Mouse (Mus musculus): Measurements from ENCODE around the gene Mylpf. TPM values are rescaled to one million over a fixed set of nuclear protein-coding genes. Genes with fewer than 3 reads are reported as not detected.
A peak's percentile ranks its signal among the peaks of the same experiment; 100 is the strongest.
"Not testable (repeated sequence)": the region's sequence is repeated elsewhere in the genome, so short reads cannot be mapped to it uniquely, and the experiment has no call there.

Mylpf gene
- polyA plus RNA-seq, 1 experiment from 2014 or later: 47.4 TPM

- not testable (repeated sequence) for H3K9ac ChIP-seq (ENCODE audit: low read length); H3K27ac ChIP-seq (ENCODE audit: low read length); H3K36me3 ChIP-seq (ENCODE audit: control insufficient read depth, insufficient read depth, low read length); ATAC-seq (ENCODE audit: low read depth); H3K4me2 ChIP-seq (ENCODE audit: low read depth, low read length); H3K4me3 ChIP-seq (ENCODE audit: low read length); H3K27me3 ChIP-seq (ENCODE audit: control insufficient read depth, insufficient read depth, low read depth, low read length); H3K9me3 ChIP-seq (ENCODE audit: control insufficient read depth, low read length)
- peaks cover 19% of the 10 kb centered on the region for H3K4me1 ChIP-seq (replicated peaks; ENCODE audit: control insufficient read depth, insufficient read depth, low read length)
- WGBS: 84% methylated on average over 8 of the region's 8 CpGs
Measured at GRCm38 (mm10) chr7:127250511-127250910, 41.8 kb downstream of the Mylpf start.

GRCm38 (mm10) chr7:127252414-127252813, 43.7 kb downstream of the Mylpf start:
- no peak overlapping the region for H3K4me2 ChIP-seq (ENCODE audit: low read depth, low read length)
- H3K4me1 ChIP-seq (replicated peaks; ENCODE audit: control insufficient read depth, insufficient read depth, low read length): peaks cover 10% of the 10 kb centered on the region
- H3K9me3 ChIP-seq (ENCODE audit: control insufficient read depth, low read length): no peaks in the 10 kb centered on the region
- 72% methylated on average over 2 of the region's 2 CpGs for WGBS
- no peak overlapping the region for H3K9ac ChIP-seq (ENCODE audit: low read length)
- H3K27ac ChIP-seq (ENCODE audit: low read length): no peak overlapping the region
- no peak overlapping the region for H3K4me3 ChIP-seq (ENCODE audit: low read length)
- ATAC-seq (ENCODE audit: low read depth): no peak
- no peaks in the 10 kb centered on the region for H3K27me3 ChIP-seq (ENCODE audit: control insufficient read depth, insufficient read depth, low read depth, low read length)
- H3K36me3 ChIP-seq (ENCODE audit: control insufficient read depth, insufficient read depth, low read length): 0 out of 2 replicates have a peak, but pooled peaks cover 3% of the 10 kb centered on the region

GRCm38 (mm10) chr7:127253341-127253740, 44.7 kb downstream of the Mylpf start:
- peak overlapping the region; percentile 72 for H3K4me3 ChIP-seq (ENCODE audit: low read length)
- 67% methylated on average over 6 of the region's 6 CpGs for WGBS
- 0 out of 2 replicates have a peak, but pooled peaks cover 3% of the 10 kb centered on the region for H3K36me3 ChIP-seq (ENCODE audit: control insufficient read depth, insufficient read depth, low read length)
- peak overlapping the region; percentile 84 for H3K27ac ChIP-seq (ENCODE audit: low read length)
- ATAC-seq (ENCODE audit: low read depth): no peak
- peak overlapping the region; percentile 91 for H3K4me2 ChIP-seq (ENCODE audit: low read depth, low read length)
- H3K27me3 ChIP-seq (ENCODE audit: control insufficient read depth, insufficient read depth, low read depth, low read length): no peaks in the 10 kb centered on the region
- H3K9me3 ChIP-seq (ENCODE audit: control insufficient read depth, low read length): no peaks in the 10 kb centered on the region
- peak overlapping the region; percentile 81 for H3K9ac ChIP-seq (ENCODE audit: low read length)
- H3K4me1 ChIP-seq (replicated peaks; ENCODE audit: control insufficient read depth, insufficient read depth, low read length): peaks cover 10% of the 10 kb centered on the region

GRCm38 (mm10) chr7:127253821-127254769, 45.4 kb downstream of the Mylpf start:
- ATAC-seq (ENCODE audit: low read depth): peak; percentile 94

GRCm38 (mm10) chr7:127255008-127255407, 46.3 kb downstream of the Mylpf start:
- peaks cover 16% of the 10 kb centered on the region for H3K4me1 ChIP-seq (replicated peaks; ENCODE audit: control insufficient read depth, insufficient read depth, low read length)
- peak overlapping the region; percentile 91 for H3K4me2 ChIP-seq (ENCODE audit: low read depth, low read length)
- WGBS: 14% methylated on average over 4 of the region's 4 CpGs
- H3K4me3 ChIP-seq (ENCODE audit: low read length): peak overlapping the region; percentile 72
- peak overlapping the region; percentile 81; the same call in 1 of the 2 replicates for H3K27ac ChIP-seq (ENCODE audit: low read length)
- H3K36me3 ChIP-seq (ENCODE audit: control insufficient read depth, insufficient read depth, low read length): no peaks in the 10 kb centered on the region
- H3K9ac ChIP-seq (ENCODE audit: low read length): peak overlapping the region; percentile 78
- ATAC-seq (ENCODE audit: low read depth): no peak
- H3K9me3 ChIP-seq (ENCODE audit: control insufficient read depth, low read length): no peaks in the 10 kb centered on the region
- H3K27me3 ChIP-seq (ENCODE audit: control insufficient read depth, insufficient read depth, low read depth, low read length): no peaks in the 10 kb centered on the region

More at GRCm38 (mm10) chr7:127253821-127254769, 45.4 kb downstream of the Mylpf start:
- Histone ChIP-seq H3K9ac (ENCODE audit: low read length) (peak overlapping the region; percentile 81), H3K4me2 (ENCODE audit: low read depth, low read length) (peak overlapping the region; percentile 91), H3K4me3 (ENCODE audit: low read length) (peak overlapping the region; percentile 72), H3K27ac (ENCODE audit: low read length) (peak overlapping the region; percentile 84), H3K4me1 (replicated peaks; ENCODE audit: control insufficient read depth, insufficient read depth, low read length) (peaks cover 10% of the 10 kb centered on the region), H3K36me3 (ENCODE audit: control insufficient read depth, insufficient read depth, low read length) (no peaks in the 10 kb centered on the region), H3K27me3 (ENCODE audit: control insufficient read depth, insufficient read depth, low read depth, low read length) (no peaks in the 10 kb centered on the region), H3K9me3 (ENCODE audit: control insufficient read depth, low read length) (no peaks in the 10 kb centered on the region)
- under 1% methylated on average over 136 of the region's 136 CpGs for WGBS

GRCm38 (mm10) chr7:127255965-127256364, 47.3 kb downstream of the Mylpf start:
- no peak overlapping the region for H3K4me3 ChIP-seq (ENCODE audit: low read length)
- H3K36me3 ChIP-seq (ENCODE audit: control insufficient read depth, insufficient read depth, low read length): no peaks in the 10 kb centered on the region
- H3K27ac ChIP-seq (ENCODE audit: low read length): no peak overlapping the region
- no peak for ATAC-seq (ENCODE audit: low read depth)
- H3K9ac ChIP-seq (ENCODE audit: low read length): no peak overlapping the region
- H3K27me3 ChIP-seq (ENCODE audit: control insufficient read depth, insufficient read depth, low read depth, low read length): no peaks in the 10 kb centered on the region
- H3K4me2 ChIP-seq (ENCODE audit: low read depth, low read length): no peak overlapping the region
- H3K9me3 ChIP-seq (ENCODE audit: control insufficient read depth, low read length): no peaks in the 10 kb centered on the region
- peaks cover 18% of the 10 kb centered on the region for H3K4me1 ChIP-seq (replicated peaks; ENCODE audit: control insufficient read depth, insufficient read depth, low read length)
- 90% methylated on average over 2 of the region's 2 CpGs for WGBS

GRCm38 (mm10) chr7:127256518-127256917, 47.8 kb downstream of the Mylpf start:
- H3K36me3 ChIP-seq (ENCODE audit: control insufficient read depth, insufficient read depth, low read length): no peaks in the 10 kb centered on the region
- no peaks in the 10 kb centered on the region for H3K9me3 ChIP-seq (ENCODE audit: control insufficient read depth, low read length)
- no peaks in the 10 kb centered on the region for H3K27me3 ChIP-seq (ENCODE audit: control insufficient read depth, insufficient read depth, low read depth, low read length)
- H3K4me3 ChIP-seq (ENCODE audit: low read length): no peak overlapping the region
- H3K4me1 ChIP-seq (replicated peaks; ENCODE audit: control insufficient read depth, insufficient read depth, low read length): peaks cover 22% of the 10 kb centered on the region
- ATAC-seq (ENCODE audit: low read depth): no peak
- H3K9ac ChIP-seq (ENCODE audit: low read length): no peak overlapping the region
- no peak overlapping the region for H3K27ac ChIP-seq (ENCODE audit: low read length)
- H3K4me2 ChIP-seq (ENCODE audit: low read depth, low read length): no peak overlapping the region
- WGBS: 90% methylated on average over 5 of the region's 5 CpGs

GRCm38 (mm10) chr7:127259186-127259905, 50.7 kb downstream of the Mylpf start:
- ATAC-seq (ENCODE audit: low read depth): no peak
- Histone ChIP-seq H3K4me1 (replicated peaks; ENCODE audit: control insufficient read depth, insufficient read depth, low read length) (peaks cover 20% of the 10 kb centered on the region), H3K4me3 (ENCODE audit: low read length) (peak overlapping the region; percentile 83), H3K9me3 (ENCODE audit: control insufficient read depth, low read length) (no peaks in the 10 kb centered on the region), H3K36me3 (ENCODE audit: control insufficient read depth, insufficient read depth, low read length) (no peaks in the 10 kb centered on the region), H3K9ac (ENCODE audit: low read length) (no peak overlapping the region; the same call in 1 of the 2 replicates), H3K27me3 (ENCODE audit: control insufficient read depth, insufficient read depth, low read depth, low read length) (no peaks in the 10 kb centered on the region), H3K4me2 (ENCODE audit: low read depth, low read length) (peak overlapping the region; percentile 88), H3K27ac (ENCODE audit: low read length) (no peak overlapping the region)
- WGBS: 72% methylated on average over 8 of the region's 8 CpGs

All from lung, embryonic 16.5 days (tissue).